Mouse (Mus musculus) MEL (cell line): ENCODE data around the gene Ndrg3.

ENCODE experiments used
- BHLHE40 ChIP-seq: IDR thresholded peaks from 2 replicates; pipeline ENCODE4 v1.6.1; 2012; ENCODE audit warnings: low read depth, mild to moderate bottlenecking, inconsistent platforms, low read length, improper control_type of control experiment, borderline replicate concordance
- CHD2 ChIP-seq: IDR thresholded peaks from 2 replicates; pipeline ENCODE4 v1.6.1; 2011; ENCODE audit warnings: low read length, improper control_type of control experiment
- CTCF ChIP-seq, 3 experiments: IDR thresholded peaks in 2 of 3; conservative IDR thresholded peaks in 1 of 3; 2 replicates each; pipeline ENCODE4 v1.5.1; 2011 to 2012; ENCODE audit warnings: low read length in 3 of 3, low read depth in 2 of 3, mild to moderate bottlenecking in 2 of 3, improper control_type of control experiment in 1 of 3, inconsistent platforms in 1 of 3, mixed read lengths in 1 of 3, moderate library complexity in 1 of 3; ENCODE audit not compliant: control insufficient read depth in 1 of 3, insufficient read depth in 1 of 3, poor library complexity in 1 of 3, severe bottlenecking in 1 of 3
- EP300 ChIP-seq, 2 experiments: IDR thresholded peaks; 2 replicates each; pipeline ENCODE4 v1.6.1; 2011; ENCODE audit warnings: improper control_type of control experiment in 2 of 2, low read length in 2 of 2, low read depth in 1 of 2, mild to moderate bottlenecking in 1 of 2
- GABPA ChIP-seq: IDR thresholded peaks from 2 replicates; pipeline ENCODE4 v1.6.1; 2012; ENCODE audit warnings: low read depth, mild to moderate bottlenecking, inconsistent platforms, low read length, improper control_type of control experiment, moderate library complexity
- GATA1 ChIP-seq: IDR thresholded peaks from 2 replicates; pipeline ENCODE4 v1.6.1; 2011; ENCODE audit warnings: low read depth, low read length, improper control_type of control experiment
- HCFC1 ChIP-seq: IDR thresholded peaks from 2 replicates; pipeline ENCODE4 v1.6.1; 2012; ENCODE audit warnings: low read depth, mild to moderate bottlenecking, inconsistent platforms, low read length, improper control_type of control experiment, moderate library complexity
- MAFK ChIP-seq: IDR thresholded peaks from 2 replicates; pipeline ENCODE4 v1.6.1; 2011; ENCODE audit warnings: low read depth, mild to moderate bottlenecking, low read length, improper control_type of control experiment, borderline replicate concordance
- POLR2A ChIP-seq, 2 experiments: IDR thresholded peaks; 2 replicates each; pipeline ENCODE4 v1.6.1; 2011 to 2012; ENCODE audit warnings: low read length in 2 of 2, mild to moderate bottlenecking in 2 of 2, control low read depth in 1 of 2, improper control_type of control experiment in 1 of 2, low read depth in 1 of 2, moderate library complexity in 1 of 2; ENCODE audit not compliant: control insufficient read depth in 1 of 2, insufficient read depth in 1 of 2, poor library complexity in 1 of 2
- USF1 ChIP-seq: IDR thresholded peaks from 2 replicates; pipeline ENCODE4 v1.6.1; 2014; ENCODE audit warnings: low read depth, mild to moderate bottlenecking, inconsistent platforms, low read length, improper control_type of control experiment, moderate library complexity
- USF2 ChIP-seq, 2 experiments: IDR thresholded peaks; 2 replicates each; pipeline ENCODE4 v1.6.1; 2011 to 2012; ENCODE audit warnings: improper control_type of control experiment in 2 of 2, low read length in 2 of 2, borderline replicate concordance in 1 of 2, inconsistent platforms in 1 of 2, low read depth in 1 of 2, mild to moderate bottlenecking in 1 of 2; ENCODE audit not compliant: insufficient read depth in 1 of 2
- ZC3H11A ChIP-seq: IDR thresholded peaks from 2 replicates; pipeline ENCODE4 v1.6.1; 2012; ENCODE audit warnings: low read depth, mild to moderate bottlenecking, inconsistent platforms, low read length, improper control_type of control experiment
- ZKSCAN1 ChIP-seq: IDR thresholded peaks from 2 replicates; pipeline ENCODE4 v1.6.1; 2012; ENCODE audit warnings: low read depth, mild to moderate bottlenecking, inconsistent platforms, low read length, improper control_type of control experiment, moderate library complexity

DNA sequence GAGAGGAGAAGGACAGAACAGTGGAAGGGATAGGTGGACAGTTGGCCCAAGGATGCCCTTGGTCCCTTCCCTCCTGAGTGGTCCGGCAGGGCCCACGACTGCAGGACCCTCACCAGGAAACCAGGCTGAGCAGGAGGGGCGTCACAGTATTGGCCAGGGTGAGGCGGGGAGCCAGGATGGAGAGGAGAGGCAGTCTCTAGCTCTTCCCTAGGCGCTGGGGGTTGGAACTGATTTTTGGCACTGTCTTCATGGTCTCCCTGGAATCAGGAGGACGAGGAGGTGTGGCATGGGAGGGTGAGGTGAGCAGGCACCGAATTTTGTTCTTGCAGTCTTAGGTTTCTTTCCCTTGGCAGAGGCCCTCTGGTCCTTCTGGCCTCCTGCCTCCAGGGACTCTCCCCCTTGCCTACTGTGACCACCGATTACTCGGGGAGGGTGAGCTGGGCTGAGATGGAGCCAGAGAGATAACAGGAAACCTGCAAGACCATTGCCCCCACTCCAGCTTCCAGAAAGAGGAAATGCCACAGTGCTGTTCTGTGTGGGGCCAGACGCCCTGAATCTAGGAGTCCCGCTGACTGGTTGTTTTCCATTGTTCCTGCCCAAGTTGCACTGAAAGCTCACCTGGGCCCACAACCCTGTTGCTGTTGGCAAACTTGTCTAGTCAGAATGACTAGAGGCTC is 18.9 kb upstream of the Ndrg3 start:
- TF ChIP-seq CTCF (IDR thresholded peaks at IDR 0.05 in 2 of 3, conservative IDR thresholded peaks at IDR 0.05 in 1 of 3; ENCODE audit: control insufficient read depth in 1 of 3, insufficient read depth in 1 of 3, low read depth in 2 of 3, low read length in 3 of 3, poor library complexity in 1 of 3, severe bottlenecking in 1 of 3) (no peak), EP300 (IDR thresholded peaks at IDR 0.05; ENCODE audit: low read depth in 1 of 2, low read length in 2 of 2) (peak in 1 of 2 experiments; percentile 22; a peak in 1 of 4 replicates), USF1 (no peak), GATA1 (0 out of 2 replicates have a peak, but pooled peaks have one; percentile 4), POLR2A (IDR thresholded peaks at IDR 0.05; ENCODE audit: control insufficient read depth in 1 of 2, insufficient read depth in 1 of 2, low read depth in 1 of 2, low read length in 2 of 2, poor library complexity in 1 of 2) (no peak), CHD2 (no peak), MAFK (no peak), GABPA (no peak), ZC3H11A (no peak), USF2 (IDR thresholded peaks at IDR 0.05; ENCODE audit: borderline replicate concordance in 1 of 2, insufficient read depth in 1 of 2, low read depth in 1 of 2, low read length in 2 of 2) (no peak), BHLHE40 (no peak), HCFC1 (no peak), ZKSCAN1 (no peak)
